Mouse (Mus musculus): Measurements from ENCODE around the gene Alkbh2. TPM values are rescaled to one million over a fixed set of nuclear protein-coding genes. Genes with fewer than 3 reads are reported as not detected.

Gene Alkbh2
- total and polyA plus RNA-seq, 3 experiments, result 15.2 to 22.6 TPM; not detected in 1

DNA sequence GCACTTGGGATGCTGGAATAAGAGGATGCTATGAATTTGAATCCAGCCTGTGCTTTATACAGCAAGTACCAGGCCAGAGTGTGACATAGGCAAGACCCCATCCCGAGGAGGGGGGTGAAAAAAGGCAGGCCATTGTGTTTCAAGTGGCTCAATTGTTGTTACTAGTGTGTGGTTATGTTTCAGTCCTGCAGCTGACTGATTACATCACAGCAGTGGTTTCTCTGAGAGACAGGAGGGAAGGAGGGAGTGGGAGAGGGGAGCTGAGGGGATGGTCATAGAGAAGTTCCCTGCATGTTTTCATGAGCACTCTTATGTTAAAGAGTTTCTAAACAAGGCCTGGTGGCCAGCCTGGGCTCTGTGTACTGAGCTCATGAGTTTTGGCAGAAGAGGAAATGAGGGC lies 25.2 kb downstream of the Alkbh2 start:
- peaks cover 0 to 7% of the 10 kb centered on the region in 2 experiments; a peak in 1 of 4 replicates for H3K4me1 ChIP-seq (ENCODE audit: control insufficient read depth in 1 of 2, insufficient read depth in 2 of 2, low read length in 2 of 2)
- TF ChIP-seq ZKSCAN1 (IDR thresholded peaks at IDR 0.05; ENCODE audit: low read depth, low read length) (no peak), MXI1 (IDR thresholded peaks at IDR 0.05; ENCODE audit: low read depth, low read length) (no peak), UBTF (IDR thresholded peaks at IDR 0.05; ENCODE audit: borderline replicate concordance, insufficient read depth, low read depth, low read length) (no peak), CHD2 (IDR thresholded peaks at IDR 0.05; ENCODE audit: low read length) (no peak), HCFC1 (IDR thresholded peaks at IDR 0.05; ENCODE audit: low read depth, low read length) (no peak), ETS1 (IDR thresholded peaks at IDR 0.05; ENCODE audit: low read depth, low read length) (no peak), RAD21 (IDR thresholded peaks at IDR 0.05; ENCODE audit: low read depth, low read length) (no peak)
- DNase-seq (ENCODE audit: low read depth, low spot score), result no peak
- H3K79me2 ChIP-seq (ENCODE audit: control insufficient read depth, insufficient read depth, low read length, poor library complexity), result peaks cover 9% of the 10 kb centered on the region
- peaks cover 0 to 4% of the 10 kb centered on the region in 2 experiments; a peak in 2 of 4 replicates for H3K36me3 ChIP-seq (ENCODE audit: control insufficient read depth in 1 of 2, insufficient read depth in 2 of 2, low read length in 2 of 2)
- H3K9me3 ChIP-seq (replicated peaks; ENCODE audit: insufficient read depth, low read length), result no peaks in the 10 kb centered on the region
- no peak overlapping the region for H3K27ac ChIP-seq (ENCODE audit: control insufficient read depth, low read depth, low read length)
- no peak overlapping the region for H3K9ac ChIP-seq (ENCODE audit: control insufficient read depth, low read depth, low read length, poor library complexity, severe bottlenecking)
- no peaks in the 10 kb centered on the region for H3K27me3 ChIP-seq (ENCODE audit: control insufficient read depth in 1 of 2, insufficient read depth in 2 of 2, low read length in 2 of 2)
- H3K4me3 ChIP-seq (ENCODE audit: control insufficient read depth in 1 of 2, insufficient read depth in 1 of 2, low read depth in 2 of 2, low read length in 2 of 2), result no peak overlapping the region

DNA sequence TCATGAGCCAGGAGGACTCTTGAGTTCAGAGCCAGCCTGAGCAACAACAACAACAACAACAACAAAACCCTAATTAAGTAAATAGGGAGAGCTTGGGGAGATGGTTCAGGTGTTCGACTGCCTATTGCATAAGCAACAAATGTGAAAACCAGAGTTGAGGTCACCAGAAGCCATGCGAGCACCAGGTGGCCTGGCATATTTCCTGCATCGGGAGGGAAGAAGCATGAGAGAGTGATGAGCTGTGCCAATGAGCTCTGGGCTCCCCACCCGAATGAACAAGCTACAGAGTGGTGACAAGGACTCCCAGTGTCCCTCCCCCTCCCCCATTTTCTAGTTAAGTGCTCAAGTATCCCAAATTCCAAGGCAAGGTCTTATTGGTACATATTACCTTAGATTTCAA lies 26.1 kb downstream of the Alkbh2 start:
- no peak for DNase-seq (ENCODE audit: low read depth, low spot score)
- Histone ChIP-seq H3K9ac (ENCODE audit: control insufficient read depth, low read depth, low read length, poor library complexity, severe bottlenecking) (no peak overlapping the region), H3K36me3 (ENCODE audit: control insufficient read depth in 1 of 2, insufficient read depth in 2 of 2, low read length in 2 of 2) (peaks cover 0 to 4% of the 10 kb centered on the region in 2 experiments; a peak in 2 of 4 replicates), H3K27ac (ENCODE audit: control insufficient read depth, low read depth, low read length) (no peak overlapping the region), H3K79me2 (ENCODE audit: control insufficient read depth, insufficient read depth, low read length, poor library complexity) (peaks cover 9% of the 10 kb centered on the region), H3K27me3 (ENCODE audit: control insufficient read depth in 1 of 2, insufficient read depth in 2 of 2, low read length in 2 of 2) (no peaks in the 10 kb centered on the region), H3K4me1 (ENCODE audit: control insufficient read depth in 1 of 2, insufficient read depth in 2 of 2, low read length in 2 of 2) (peaks cover 0 to 7% of the 10 kb centered on the region in 2 experiments; a peak in 1 of 4 replicates), H3K4me3 (ENCODE audit: control insufficient read depth in 1 of 2, insufficient read depth in 1 of 2, low read depth in 2 of 2, low read length in 2 of 2) (no peak overlapping the region), H3K9me3 (replicated peaks; ENCODE audit: insufficient read depth, low read length) (no peaks in the 10 kb centered on the region)
- TF ChIP-seq GABPA (IDR thresholded peaks at IDR 0.05; ENCODE audit: low read depth, low read length), result no peak
- no peak for TF ChIP-seq USF1 (IDR thresholded peaks at IDR 0.05; ENCODE audit: low read depth, low read length)
- TF ChIP-seq RAD21 (IDR thresholded peaks at IDR 0.05; ENCODE audit: low read depth, low read length), result no peak
- no peak for TF ChIP-seq USF2 (IDR thresholded peaks at IDR 0.05; ENCODE audit: borderline replicate concordance in 1 of 2, insufficient read depth in 1 of 2, low read depth in 1 of 2, low read length in 2 of 2)
- TF ChIP-seq ETS1 (IDR thresholded peaks at IDR 0.05; ENCODE audit: low read depth, low read length), result no peak
- TF ChIP-seq CHD2 (IDR thresholded peaks at IDR 0.05; ENCODE audit: low read length), result no peak
- TF ChIP-seq GATA1 (IDR thresholded peaks at IDR 0.05; ENCODE audit: low read depth, low read length), result no peak
- no peak for TF ChIP-seq SMC3 (IDR thresholded peaks at IDR 0.05; ENCODE audit: low read depth, low read length)
- no peak for TF ChIP-seq CTCF (IDR thresholded peaks at IDR 0.05 in 2 of 3, conservative IDR thresholded peaks at IDR 0.05 in 1 of 3; ENCODE audit: control insufficient read depth in 1 of 3, insufficient read depth in 1 of 3, low read depth in 2 of 3, low read length in 3 of 3, poor library complexity in 1 of 3, severe bottlenecking in 1 of 3)
- no peak for TF ChIP-seq MAFK (IDR thresholded peaks at IDR 0.05; ENCODE audit: borderline replicate concordance, low read depth, low read length)
- TF ChIP-seq ZKSCAN1 (IDR thresholded peaks at IDR 0.05; ENCODE audit: low read depth, low read length), result no peak
- TF ChIP-seq TBP (IDR thresholded peaks at IDR 0.05; ENCODE audit: low read depth, low read length), result no peak
- no peak for TF ChIP-seq POLR2AphosphoS2 (IDR thresholded peaks at IDR 0.05; ENCODE audit: low read length)
- TF ChIP-seq MAZ (IDR thresholded peaks at IDR 0.05; ENCODE audit: low read depth, low read length), result no peak
- TF ChIP-seq JUND (IDR thresholded peaks at IDR 0.05; ENCODE audit: low read depth, low read length), result no peak
- TF ChIP-seq HCFC1 (IDR thresholded peaks at IDR 0.05; ENCODE audit: low read depth, low read length), result no peak
- TF ChIP-seq MYB (IDR thresholded peaks at IDR 0.05; ENCODE audit: low read depth, low read length), result no peak
- TF ChIP-seq MYC (IDR thresholded peaks at IDR 0.05; ENCODE audit: low read depth, low read length), result no peak
- TF ChIP-seq ELF1 (IDR thresholded peaks at IDR 0.05; ENCODE audit: low read depth, low read length), result no peak
- TF ChIP-seq ZC3H11A (IDR thresholded peaks at IDR 0.05; ENCODE audit: low read depth, low read length), result no peak

Data from MEL (cell line).